Mouse (Mus musculus) olfactory bulb, adult 2 months (tissue): Measurements from ENCODE around the gene Matn4.

Source experiments
- CTCF ChIP-seq: fragments of 200-500 bp; IDR thresholded peaks from 2 replicates; pipeline ENCODE4 v1.5.1; 2012; ENCODE audit warnings: low read depth, mild to moderate bottlenecking, low read length, moderate library complexity; ENCODE audit not compliant: insufficient read depth
- POLR2A ChIP-seq: fragments of 200-500 bp; IDR thresholded peaks from 2 replicates; pipeline ENCODE4 v1.6.1; 2012; ENCODE audit warnings: mild to moderate bottlenecking, low read depth, low read length, moderate library complexity; ENCODE audit not compliant: insufficient read depth

GRCm38 (mm10) chr2:164417198-164417597 is 12.2 kb upstream of the Matn4 start:
- TF ChIP-seq CTCF (no peak), POLR2A (no peak)
